Mouse (Mus musculus): ENCODE data around the gene Dhrs11. TPM values are rescaled to one million over a fixed set of nuclear protein-coding genes. Genes with fewer than 3 reads are reported as not detected.

Gene Dhrs11
- polyA plus RNA-seq, 1 experiment from 2014 or later: 13.2 TPM

- Histone ChIP-seq H3K36me3 (no peaks in the 10 kb centered on the region), H3K9ac (no peak overlapping the region), H3K4me2 (replicated peaks) (no peak overlapping the region), H3K27ac (no peak overlapping the region), H3K4me3 (no peak overlapping the region), H3K4me1 (no peaks in the 10 kb centered on the region), H3K9me3 (no peaks in the 10 kb centered on the region), H3K27me3 (0 out of 2 replicates have a peak, but pooled peaks cover 7% of the 10 kb centered on the region)
- WGBS: 55% methylated on average over 6 of the region's 6 CpGs
- ATAC-seq (ENCODE audit: low FRiP score, low read depth): no peak
Measured at GRCm38 (mm10) chr11:84790383-84790782, 38.4 kb downstream of the Dhrs11 start.

- Histone ChIP-seq H3K9me3 (no peaks in the 10 kb centered on the region), H3K9ac (no peak overlapping the region), H3K27ac (no peak overlapping the region), H3K4me2 (replicated peaks) (peak overlapping the region; percentile 25), H3K27me3 (peaks cover 50% of the 10 kb centered on the region), H3K36me3 (no peaks in the 10 kb centered on the region), H3K4me1 (peaks cover 28% of the 10 kb centered on the region), H3K4me3 (0 out of 2 replicates have a peak overlapping the region, but pooled peaks have one; percentile 2)
- no peak for ATAC-seq (ENCODE audit: low FRiP score, low read depth)
- 1% methylated on average over 19 of the region's 19 CpGs for WGBS
Measured at GRCm38 (mm10) chr11:84780143-84780870, 48.5 kb downstream of the Dhrs11 start.

- H3K36me3 ChIP-seq: no peaks in the 10 kb centered on the region
- H3K4me3 ChIP-seq: no peak overlapping the region
- H3K9ac ChIP-seq: no peak overlapping the region
- WGBS: 1% methylated on average over 4 of the region's 4 CpGs
- H3K4me2 ChIP-seq (replicated peaks): no peak overlapping the region
- no peak overlapping the region for H3K27ac ChIP-seq
- peaks cover 44% of the 10 kb centered on the region for H3K27me3 ChIP-seq
- ATAC-seq (ENCODE audit: low FRiP score, low read depth): no peak
- no peaks in the 10 kb centered on the region for H3K9me3 ChIP-seq
- peaks cover 25% of the 10 kb centered on the region for H3K4me1 ChIP-seq
Measured at GRCm38 (mm10) chr11:84775560-84775959, 53.2 kb downstream of the Dhrs11 start.

GRCm38 (mm10) chr11:84774870-84775514 lies 53.8 kb downstream of the Dhrs11 start:
- Histone ChIP-seq H3K36me3 (no peaks in the 10 kb centered on the region), H3K4me2 (replicated peaks) (no peak overlapping the region), H3K9me3 (no peaks in the 10 kb centered on the region), H3K4me1 (peaks cover 19% of the 10 kb centered on the region), H3K9ac (no peak overlapping the region), H3K27me3 (peaks cover 38% of the 10 kb centered on the region), H3K4me3 (no peak overlapping the region), H3K27ac (no peak overlapping the region)
- WGBS: 47% methylated on average over 13 of the region's 13 CpGs
- no peak for ATAC-seq (ENCODE audit: low FRiP score, low read depth)

Other genes with a start within 250 kb of the Dhrs11 start
- 8.4 and 8.5 TPM in 2 replicates for gene Mrm1, start 9.5 kb downstream of the Dhrs11 start, polyA plus RNA-seq (2015; fragmentation: Nextera tagmentation; extraction: Ambion mirVana)
- 71.0 and 75.5 TPM in 2 replicates for gene Ggnbp2, start 41.8 kb upstream of the Dhrs11 start, polyA plus RNA-seq (2015; fragmentation: Nextera tagmentation; extraction: Ambion mirVana)
- 9.5 and 9.7 TPM in 2 replicates for gene Myo19, start 51.2 kb upstream of the Dhrs11 start, polyA plus RNA-seq (2015; fragmentation: Nextera tagmentation; extraction: Ambion mirVana)
- gene Pigw, start 51.3 kb upstream of the Dhrs11 start, polyA plus RNA-seq (2015; fragmentation: Nextera tagmentation; extraction: Ambion mirVana): 2.4 and 2.6 TPM in 2 replicates
- gene Znhit3, start 87.4 kb upstream of the Dhrs11 start, polyA plus RNA-seq (2015; fragmentation: Nextera tagmentation; extraction: Ambion mirVana): 61.8 and 68.3 TPM in 2 replicates
- gene Car4, start 128.8 kb upstream of the Dhrs11 start, polyA plus RNA-seq (2015; fragmentation: Nextera tagmentation; extraction: Ambion mirVana): 0.23 and 0.26 TPM in 2 replicates